Comparison of ENCODE assay signal across 9 mouse cellular contexts in genomic region chr2:101652921-101653597, GRCm38 (mm10). TPM values are rescaled to one million over a fixed set of nuclear protein-coding genes. Genes with fewer than 3 reads are reported as not detected.
DNase-seq lines count a peak whose midpoint lies in the region; ATAC-seq and TF ChIP-seq lines count a peak whose summit lies in the region.
"Had no signal": no experiment of that assay in that cellular context is flagged by ENCODE, and none has a peak within 500 bp of the region (broad histone marks: within the 10 kb centered on the region; RNA-seq: fewer than 3 reads in every experiment).

No protein-coding gene starts in this region.

- DNase-seq in ES-E14 (ENCODE audit: low read depth, low spot score): peak; percentile 42
- DNase-seq in c-Kit-positive CD71-negative TER-119-negative erythroid progenitor cells, embryonic 14.5 days (ENCODE audit: low read depth): peak; percentile 70
- DNase-seq in forebrain, embryonic 14.5 days (ENCODE audit: low spot score): peak; percentile 93
- DNase-seq in layer of hippocampus, adult 9-11 months: peak; percentile 77
- peak; percentile 81 for DNase-seq in retina, postnatal 7 days (ENCODE audit: low read depth, low spot score)
- DNase-seq in urinary bladder, adult 18-20 months (ENCODE audit: low spot score in 2 of 2): peak; percentile 29 to 47

- H3K27me3 ChIP-seq in forebrain, embryonic 14.5 days (replicated peaks; ENCODE audit: control insufficient read depth, insufficient read depth, low read length): 0 out of 2 replicates have a peak, but pooled peaks cover 3% of the 10 kb centered on the region
- peaks cover 3% of the 10 kb centered on the region; the same call in 1 of the 2 replicates for H3K27me3 ChIP-seq in hindbrain, embryonic 12.5 days
- no peaks in the 10 kb centered on the region; the same call in 1 of the 2 replicates for H3K27me3 ChIP-seq in lung, embryonic 16.5 days (ENCODE audit: control insufficient read depth, insufficient read depth, low read depth, low read length)

- peak overlapping the region; percentile 57 for H3K4me2 ChIP-seq in forebrain, embryonic 14.5 days (ENCODE audit: low read length)
- peak overlapping the region; percentile 57 for H3K4me2 ChIP-seq in hindbrain, embryonic 12.5 days (replicated peaks)
- peak overlapping the region; percentile 53 for H3K4me2 ChIP-seq in lung, embryonic 16.5 days (ENCODE audit: low read depth, low read length)

- H3K4me1 ChIP-seq in ES-E14 (ENCODE audit: control insufficient read depth in 2 of 2, insufficient read depth in 2 of 2, low read length in 2 of 2, poor library complexity in 1 of 2): 0 out of 4 replicates have a peak, but pooled peaks cover 0 to 2% of the 10 kb centered on the region in 2 experiments
- peaks cover 6% of the 10 kb centered on the region; the same call in 1 of the 2 replicates for H3K4me1 ChIP-seq in forebrain, embryonic 14.5 days (ENCODE audit: control insufficient read depth, insufficient read depth, low read length)
- H3K4me1 ChIP-seq in hindbrain, embryonic 12.5 days: peaks cover 13% of the 10 kb centered on the region
- no peaks in the 10 kb centered on the region for H3K4me1 ChIP-seq in lung, embryonic 16.5 days (replicated peaks; ENCODE audit: control insufficient read depth, insufficient read depth, low read length)

- ATAC-seq in forebrain, embryonic 14.5 days: peak; percentile 92
- peak; percentile 64 for ATAC-seq in hindbrain, embryonic 12.5 days (ENCODE audit: low FRiP score)
- ATAC-seq in lung, embryonic 16.5 days (ENCODE audit: low read depth): peak; percentile 67

- H3K9ac ChIP-seq in ES-E14 (ENCODE audit: insufficient read depth, low read depth, low read length, poor library complexity, severe bottlenecking): no peak overlapping the region
- peak overlapping the region; percentile 50; the same call in 1 of the 2 replicates for H3K9ac ChIP-seq in forebrain, embryonic 14.5 days (ENCODE audit: low read length)
- 0 out of 2 replicates have a peak overlapping the region, but pooled peaks have one; percentile 13 for H3K9ac ChIP-seq in hindbrain, embryonic 12.5 days
- no peak overlapping the region for H3K9ac ChIP-seq in lung, embryonic 16.5 days (ENCODE audit: low read length)

- no peak overlapping the region for H3K27ac ChIP-seq in ES-E14 (ENCODE audit: insufficient read depth, low read depth, low read length, poor library complexity, severe bottlenecking)
- H3K27ac ChIP-seq in forebrain, embryonic 14.5 days (ENCODE audit: low read depth, low read length): no peak overlapping the region
- no peak overlapping the region for H3K27ac ChIP-seq in hindbrain, embryonic 12.5 days
- no peak overlapping the region for H3K27ac ChIP-seq in lung, embryonic 16.5 days (ENCODE audit: low read length)
- H3K27ac ChIP-seq: macrophage had no signal

- 17% methylated on average over 14 of the region's 14 CpGs for WGBS in forebrain, embryonic 14.5 days
- WGBS in hindbrain, embryonic 12.5 days: 19% methylated on average over 14 of the region's 14 CpGs
- WGBS in lung, embryonic 16.5 days: 18% methylated on average over 14 of the region's 14 CpGs

- no peaks in the 10 kb centered on the region for H3K9me3 ChIP-seq in ES-E14 (ENCODE audit: control insufficient read depth, insufficient read depth, low read depth, low read length)
- H3K9me3 ChIP-seq in forebrain, embryonic 14.5 days (replicated peaks; ENCODE audit: control insufficient read depth, low read length): no peaks in the 10 kb centered on the region
- no peaks in the 10 kb centered on the region for H3K9me3 ChIP-seq in hindbrain, embryonic 12.5 days (replicated peaks)
- no peaks in the 10 kb centered on the region for H3K9me3 ChIP-seq in lung, embryonic 16.5 days (ENCODE audit: control insufficient read depth, low read length)

- in situ Hi-C loops in ES-E14 (cut with MboI; ENCODE audit: low sequenced_read_pairs in 2 of 2, unreplicated experiment in 2 of 2): no loop called here

- peak overlapping the region in 1 of 2 experiments; percentile 11; a peak in 1 of 4 replicates for H3K4me3 ChIP-seq in ES-E14 (ENCODE audit: insufficient read depth in 1 of 2, low read depth in 1 of 2, low read length in 2 of 2, poor library complexity in 1 of 2, severe bottlenecking in 1 of 2)
- peak overlapping the region; percentile 24 for H3K4me3 ChIP-seq in forebrain, embryonic 14.5 days (ENCODE audit: low read depth, low read length)
- H3K4me3 ChIP-seq in hindbrain, embryonic 12.5 days: peak overlapping the region; percentile 19
- H3K4me3 ChIP-seq in lung, embryonic 16.5 days (ENCODE audit: low read length): peak overlapping the region; percentile 29

- no peaks in the 10 kb centered on the region for H3K36me3 ChIP-seq in ES-E14 (ENCODE audit: control insufficient read depth, insufficient read depth, low read length, poor library complexity, severe bottlenecking)
- H3K36me3 ChIP-seq in forebrain, embryonic 14.5 days (ENCODE audit: control insufficient read depth, insufficient read depth, low read length): no peaks in the 10 kb centered on the region
- H3K36me3 ChIP-seq in hindbrain, embryonic 12.5 days: no peaks in the 10 kb centered on the region
- no peaks in the 10 kb centered on the region for H3K36me3 ChIP-seq in lung, embryonic 16.5 days (ENCODE audit: control insufficient read depth, insufficient read depth, low read length)

TF ChIP-seq in ES-E14, 5 proteins besides CTCF, POLR2A, EP300 and RAD21:
- no peak for TF ChIP-seq CHD2 (IDR thresholded peaks at IDR 0.05; ENCODE audit: low read depth, low read length)
- no peak for TF ChIP-seq MAFK (IDR thresholded peaks at IDR 0.05; ENCODE audit: insufficient read depth, low read depth, low read length)
- no peak for TF ChIP-seq ZNF384 (IDR thresholded peaks at IDR 0.05; ENCODE audit: low read depth, low read length)
- TF ChIP-seq HCFC1 (IDR thresholded peaks at IDR 0.05; ENCODE audit: borderline replicate concordance, insufficient read depth, low read length): no peak
- TF ChIP-seq ZC3H11A (IDR thresholded peaks at IDR 0.05; ENCODE audit: borderline replicate concordance, low read depth, low read length): no peak

RNA-seq across cellular contexts. Expression of gene B230118H07Rik, which starts 3.7 kb away (rescaled TPM):
- 11.9 and 20.2 TPM in 2 replicates for total RNA-seq in ES-E14 (2012; rRNA removed)
- polyA plus RNA-seq in forebrain, embryonic 14.5 days (2014; fragmentation: Nextera tagmentation; extraction: Ambion mirVana): 50.2 and 58.8 TPM in 2 replicates
- polyA plus RNA-seq in hindbrain, embryonic 12.5 days (2016; fragmentation: Nextera tagmentation; extraction: Ambion mirVana): 57.7 and 58.6 TPM in 2 replicates
- polyA plus RNA-seq in lung, embryonic 16.5 days (2015; fragmentation: Nextera tagmentation; extraction: Ambion mirVana): 58.4 and 58.6 TPM in 2 replicates

RNA-seq across cellular contexts. Expression of gene Rag1, which starts 3.8 kb away (rescaled TPM):
- not detected in 2 replicates for total RNA-seq in ES-E14 (2012; rRNA removed)
- polyA plus RNA-seq in forebrain, embryonic 14.5 days (2014; fragmentation: Nextera tagmentation; extraction: Ambion mirVana): 0.07 and 0.13 TPM in 2 replicates
- 0.80 and 0.82 TPM in 2 replicates for polyA plus RNA-seq in hindbrain, embryonic 12.5 days (2016; fragmentation: Nextera tagmentation; extraction: Ambion mirVana)
- 1.3 and 3.0 TPM in 2 replicates for polyA plus RNA-seq in lung, embryonic 16.5 days (2015; fragmentation: Nextera tagmentation; extraction: Ambion mirVana)
- polyA plus RNA-seq: macrophage had no signal

RNA-seq across cellular contexts. Expression of gene Traf6, which starts 25.2 kb away (rescaled TPM):
- total RNA-seq in ES-E14 (2012; rRNA removed): 9.5 and 10.5 TPM in 2 replicates
- polyA plus RNA-seq in forebrain, embryonic 14.5 days (2014; fragmentation: Nextera tagmentation; extraction: Ambion mirVana): 12.8 and 13.1 TPM in 2 replicates
- 14.0 and 15.8 TPM in 2 replicates for polyA plus RNA-seq in hindbrain, embryonic 12.5 days (2016; fragmentation: Nextera tagmentation; extraction: Ambion mirVana)
- 9.5 and 10.5 TPM in 2 replicates for polyA plus RNA-seq in lung, embryonic 16.5 days (2015; fragmentation: Nextera tagmentation; extraction: Ambion mirVana)

RNA-seq across cellular contexts. Expression of gene Rag2, which starts 28.5 kb away (rescaled TPM):
- total RNA-seq in ES-E14 (2012; rRNA removed): not detected in 2 replicates
- 0.14 TPM in 1 of 2 replicates, not detected in the other for polyA plus RNA-seq in forebrain, embryonic 14.5 days (2014; fragmentation: Nextera tagmentation; extraction: Ambion mirVana)
- polyA plus RNA-seq in hindbrain, embryonic 12.5 days (2016; fragmentation: Nextera tagmentation; extraction: Ambion mirVana): 0.22 and 0.31 TPM in 2 replicates
- 0.90 and 1.8 TPM in 2 replicates for polyA plus RNA-seq in lung, embryonic 16.5 days (2015; fragmentation: Nextera tagmentation; extraction: Ambion mirVana)
- polyA plus RNA-seq: macrophage had no signal

Comparison
In these comparisons a context has a peak if more than half of its experiments do, and no peak if none do; other contexts are left out.
1. DNase-seq: peak in every context shown above with its lines; median percentile 93 in forebrain, embryonic 14.5 days; 81 in retina, postnatal 7 days; 77 in layer of hippocampus, adult 9-11 months; 70 in c-Kit-positive CD71-negative TER-119-negative erythroid progenitor cells, embryonic 14.5 days; 42 in ES-E14; 38 in urinary bladder, adult 18-20 months.
2. H3K9ac ChIP-seq: peak in forebrain, embryonic 14.5 days (single experiment) and hindbrain, embryonic 12.5 days (single experiment); none in ES-E14 (single experiment) and lung, embryonic 16.5 days (single experiment).
3. Peak in every context shown above with its lines, with median percentiles within 50 percentile points of each other: ATAC-seq and H3K4me2 ChIP-seq.